Mouse (Mus musculus): ENCODE measurements around the gene Gpc4.

DNA sequence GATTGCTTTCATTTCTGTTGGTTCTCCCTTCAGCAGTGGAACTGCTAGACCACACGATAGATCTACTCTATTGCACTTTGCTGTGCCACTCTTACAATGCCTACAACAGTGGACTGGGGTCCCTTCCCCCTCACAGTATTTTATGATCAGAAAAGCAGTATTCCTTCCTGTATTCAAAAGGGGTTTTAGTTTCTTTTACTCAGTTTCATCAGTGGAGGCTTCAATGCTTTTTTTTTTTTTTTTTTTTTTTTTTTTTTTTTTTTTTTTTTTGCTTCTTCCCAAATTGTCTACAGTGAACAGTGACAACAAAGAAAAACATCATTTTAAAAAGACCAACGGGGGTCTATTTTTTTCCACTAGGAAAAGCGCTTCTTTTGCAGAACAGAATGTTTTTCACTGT, 81.5 kb downstream of the Gpc4 start:
- TF ChIP-seq HCFC1 (IDR thresholded peaks at IDR 0.05; ENCODE audit: borderline replicate concordance, insufficient read depth, low read length) (no peak), ZNF384 (IDR thresholded peaks at IDR 0.05; ENCODE audit: low read depth, low read length) (peak; percentile 62; the same call in 1 of the 2 replicates), MAFK (IDR thresholded peaks at IDR 0.05; ENCODE audit: insufficient read depth, low read depth, low read length) (no peak), CHD2 (IDR thresholded peaks at IDR 0.05; ENCODE audit: low read depth, low read length) (no peak)
